ENCODE assay signal across 8 mouse cellular contexts in genomic region chr16:11697710-11698357, GRCm38 (mm10).
DNase-seq lines count a peak whose midpoint lies in the region; ATAC-seq and TF ChIP-seq lines count a peak whose summit lies in the region.

No protein-coding gene starts in this region.

- WGBS in cerebellum, adult 2 months, result 36% methylated on average over 8 of the region's 8 CpGs
- 62% methylated on average over 8 of the region's 8 CpGs for WGBS in forebrain, postnatal 0 days
- 64% methylated on average over 8 of the region's 8 CpGs for WGBS in stomach, embryonic 16.5 days

- ATAC-seq in forebrain, postnatal 0 days, result peak; percentile 85
- 0 out of 2 replicates have a peak, but pooled peaks have one; percentile 29 for ATAC-seq in stomach, embryonic 16.5 days (ENCODE audit: insufficient read depth, low FRiP score)

- H3K4me2 ChIP-seq in forebrain, postnatal 0 days (ENCODE audit: low read depth), result no peak overlapping the region
- H3K4me2 ChIP-seq in stomach, embryonic 16.5 days (ENCODE audit: low read depth, low read length), result no peak overlapping the region

- no peak overlapping the region for H3K9ac ChIP-seq in forebrain, postnatal 0 days
- no peak overlapping the region for H3K9ac ChIP-seq in stomach, embryonic 16.5 days (ENCODE audit: low read length)

- H3K4me1 ChIP-seq in cerebellum, adult 2 months (ENCODE audit: control insufficient read depth, insufficient read depth, low read length), result peaks cover 4% of the 10 kb centered on the region; the same call in 1 of the 2 replicates
- H3K4me1 ChIP-seq in forebrain, postnatal 0 days (ENCODE audit: insufficient read depth), result no peaks in the 10 kb centered on the region
- no peaks in the 10 kb centered on the region for H3K4me1 ChIP-seq in stomach, embryonic 16.5 days (ENCODE audit: control insufficient read depth, insufficient read depth, low read length)

- no peak for TF ChIP-seq POLR2A in cerebellum, adult 2 months (IDR thresholded peaks at IDR 0.05; ENCODE audit: borderline replicate concordance, insufficient read depth, low read length)

- TF ChIP-seq CTCF in cerebellum, adult 2 months (IDR thresholded peaks at IDR 0.05; ENCODE audit: borderline replicate concordance, insufficient read depth, low read depth, low read length), result peak; percentile 92
- peak; percentile 83 for TF ChIP-seq CTCF in forebrain, postnatal 0 days (IDR thresholded peaks at IDR 0.05; ENCODE audit: low read depth)

- no peaks in the 10 kb centered on the region for H3K9me3 ChIP-seq in forebrain, postnatal 0 days (ENCODE audit: low read length)
- H3K9me3 ChIP-seq in stomach, embryonic 16.5 days (replicated peaks; ENCODE audit: control insufficient read depth, low read length), result no peaks in the 10 kb centered on the region

- no peaks in the 10 kb centered on the region for H3K36me3 ChIP-seq in forebrain, postnatal 0 days (ENCODE audit: insufficient read depth)
- H3K36me3 ChIP-seq in stomach, embryonic 16.5 days (ENCODE audit: control insufficient read depth, insufficient read depth, low read length), result no peaks in the 10 kb centered on the region

- H3K27me3 ChIP-seq in cerebellum, adult 2 months (ENCODE audit: control insufficient read depth, insufficient read depth, low read length), result no peaks in the 10 kb centered on the region
- no peaks in the 10 kb centered on the region for H3K27me3 ChIP-seq in forebrain, postnatal 0 days (ENCODE audit: insufficient read depth, low read length)
- no peaks in the 10 kb centered on the region for H3K27me3 ChIP-seq in stomach, embryonic 16.5 days (ENCODE audit: control insufficient read depth, insufficient read depth, low read length)

- DNase-seq in ovary, adult 18-20 months (ENCODE audit: low spot score), result peak; percentile 62
- no peak for DNase-seq in ovary, postnatal 14 days (ENCODE audit: low spot score)
- DNase-seq in cerebellum, adult 2 months, result peak; percentile 53 to 57
- peak; percentile 63 for DNase-seq in forebrain, postnatal 0 days
- peak; percentile 36 for DNase-seq in layer of hippocampus, adult 9-10 months (ENCODE audit: low spot score)
- peak; percentile 37 for DNase-seq in mesoderm, embryonic 11.5 days (ENCODE audit: low read depth, low spot score)
- DNase-seq in urinary bladder, postnatal 14 days (ENCODE audit: low spot score), result no peak

- H3K4me3 ChIP-seq in cerebellum, adult 2 months (replicated peaks; ENCODE audit: insufficient read depth, low read depth, low read length), result no peak overlapping the region
- no peak overlapping the region for H3K4me3 ChIP-seq in forebrain, postnatal 0 days (ENCODE audit: low read depth, low read length)
- no peak overlapping the region for H3K4me3 ChIP-seq in stomach, embryonic 16.5 days (replicated peaks; ENCODE audit: low read length)

- no peak overlapping the region for H3K27ac ChIP-seq in cerebellum, adult 2 months (ENCODE audit: insufficient read depth, low read length)
- no peak overlapping the region for H3K27ac ChIP-seq in forebrain, postnatal 0 days (ENCODE audit: low read depth, low read length)
- H3K27ac ChIP-seq in stomach, embryonic 16.5 days (ENCODE audit: low read length), result no peak overlapping the region

Comparison
In these comparisons a context has a peak if more than half of its experiments do, and no peak if none do; other contexts are left out.
1. DNase-seq: peak in ovary, adult 18-20 months (single experiment), cerebellum, adult 2 months (2 of 2), forebrain, postnatal 0 days (single experiment), layer of hippocampus, adult 9-10 months (single experiment) and mesoderm, embryonic 11.5 days (single experiment); none in ovary, postnatal 14 days (single experiment) and urinary bladder, postnatal 14 days (single experiment).